Mouse (Mus musculus) B cell, adult 62 days (primary cell): ENCODE data around the gene Gm5725. TPM values are rescaled to one million over a fixed set of nuclear protein-coding genes. Genes with fewer than 3 reads are reported as not detected.

Experiments used
- total RNA-seq: library from RNA; stranded (reverse); gene quantifications from 4 replicates; pipeline ENCODE4 v1.2.4, GENCODE M21; 2023

The Gm5725 gene
- total RNA-seq: not detected in 4 replicates

DNA sequence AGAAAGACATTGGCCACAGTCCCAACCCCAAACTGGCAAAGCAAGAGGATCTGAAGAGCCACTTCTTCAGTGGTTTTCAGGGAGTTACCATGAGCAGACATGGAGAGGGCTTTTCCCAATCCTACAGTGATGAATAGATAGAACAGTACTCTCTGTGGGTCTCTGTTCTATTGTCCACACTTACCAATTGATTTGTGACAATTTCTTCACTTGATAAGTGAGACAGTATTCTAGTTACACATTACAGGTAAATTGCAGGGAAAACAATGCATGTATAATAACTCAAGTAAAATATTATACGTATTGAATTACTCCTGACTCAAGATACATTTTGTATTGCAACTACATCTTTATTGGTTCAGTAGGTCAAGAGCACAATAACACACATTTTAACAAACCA is at the start of gene Gm5725:
Gene Gm5725 (minus strand): TSS at position 101 of the 400 bp plus-strand sequence.

GRCm38 (mm10) chr7:21832051-21832450 is 12.0 kb downstream of the Gm5725 start, which contains the start of gene Vmn1r135:
Gene Vmn1r135 (plus strand): TSS chr7:21832351.

DNA sequence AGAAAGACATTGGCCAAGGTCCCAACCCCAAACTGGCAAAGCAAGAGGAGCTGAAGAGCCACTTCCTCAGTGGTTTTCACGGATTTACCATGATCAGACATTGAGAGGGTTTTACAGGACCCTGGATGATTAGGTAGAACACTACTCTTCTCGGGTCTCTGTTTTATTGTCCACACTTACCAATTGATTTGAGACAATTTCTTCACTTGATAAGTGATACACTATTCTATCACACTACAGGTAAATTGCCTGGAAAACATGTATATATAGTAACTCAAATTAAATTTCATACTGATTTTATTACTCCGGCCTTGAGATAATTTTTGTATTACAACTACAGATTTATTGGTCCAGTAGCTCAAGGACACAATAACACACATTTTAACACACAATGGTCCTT is 47.4 kb downstream of the Gm5725 start, which contains the start of gene Gm4177:
Gene Gm4177 (minus strand): TSS at position 101 of the 400 bp plus-strand sequence.

Other genes starting within 250 kb of the Gm5725 start
- not detected in 4 replicates for gene Vmn1r132, start 230.2 kb downstream of the Gm5725 start, total RNA-seq
- gene Gm4175, start 82.8 kb downstream of the Gm5725 start, total RNA-seq: not detected in 4 replicates
- not detected in 4 replicates for gene Gm4177, start 47.5 kb downstream of the Gm5725 start, total RNA-seq
- not detected in 4 replicates for gene Vmn1r135, start 11.9 kb downstream of the Gm5725 start, total RNA-seq
- not detected in 4 replicates for gene Gm5891, start 77.0 kb upstream of the Gm5725 start, total RNA-seq
- not detected in 4 replicates for gene Vmn1r137, start 150.3 kb upstream of the Gm5725 start, total RNA-seq
- not detected in 4 replicates for gene Vmn1r138, start 184.6 kb upstream of the Gm5725 start, total RNA-seq
- not detected in 4 replicates for gene Gm6176, start 212.0 kb upstream of the Gm5725 start, total RNA-seq
- not detected in 4 replicates for gene Vmn1r139, start 224.8 kb upstream of the Gm5725 start, total RNA-seq